Mouse (Mus musculus): ENCODE data around the gene Rab5a. TPM values are rescaled to one million over a fixed set of nuclear protein-coding genes. Genes with fewer than 3 reads are reported as not detected.
A peak's percentile ranks its signal among the peaks of the same experiment; 100 is the strongest.

Rab5a gene
- 1.2 and 2.2 TPM in 2 replicates for polyA plus RNA-seq (2012; rRNA removed)

DNA sequence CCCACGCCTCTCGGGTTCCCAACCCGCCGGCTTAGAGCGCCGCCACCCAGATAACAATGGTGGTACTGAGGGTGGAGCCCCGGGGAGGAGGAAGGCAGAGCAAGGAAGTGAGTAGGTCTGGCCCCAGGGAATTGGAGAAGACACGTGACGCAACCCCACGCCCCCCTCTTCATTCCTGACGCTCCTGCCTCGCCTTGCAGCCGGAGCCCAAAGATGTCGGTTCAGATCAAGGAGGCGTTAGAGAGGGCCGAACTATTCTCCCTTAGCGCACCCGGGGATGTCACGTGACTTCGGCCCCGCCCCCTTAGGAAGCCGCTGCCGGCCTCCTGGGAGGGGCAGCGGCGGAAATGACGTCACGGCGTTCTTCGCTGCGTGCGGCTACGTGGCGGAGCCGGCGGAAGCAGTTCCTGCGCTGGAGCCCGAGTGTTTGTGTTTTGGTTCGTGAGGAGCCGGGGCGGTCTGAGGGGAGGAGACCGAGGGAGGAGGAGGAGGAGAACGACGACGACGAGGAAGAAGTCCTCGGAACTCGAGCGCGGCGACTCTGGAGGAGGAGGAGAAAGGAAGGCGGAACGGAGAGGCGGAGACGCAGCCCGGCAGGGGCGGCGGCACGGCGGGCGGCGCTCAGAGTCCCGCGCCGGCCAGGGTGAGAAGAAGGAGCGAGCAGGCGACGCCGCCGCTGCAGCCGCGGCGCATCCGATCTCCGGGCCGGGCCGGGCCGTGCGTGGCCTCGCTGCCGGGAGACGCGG, at the start of gene Rab5a:
Rab5a (plus strand) TSS at position 377 of the 746 bp plus-strand sequence.
- WGBS = under 1% methylated on average over 82 of the region's 82 CpGs
- TF ChIP-seq POLR2A (IDR thresholded peaks at IDR 0.05; ENCODE audit: low read depth, low read length) (peak; percentile 87), CTCF (IDR thresholded peaks at IDR 0.05; ENCODE audit: extremely low read depth, insufficient read length, insufficient replicate concordance, low read depth, low read length) (no peak)
- peak within 1 kb of the TSS; percentile 99 for H3K27ac ChIP-seq (ENCODE audit: insufficient read depth, low read depth, low read length)
- no peaks in the 10 kb centered on the region for H3K36me3 ChIP-seq (ENCODE audit: control insufficient read depth, insufficient read depth, low read length)
- no peaks in the 10 kb centered on the region for H3K27me3 ChIP-seq (ENCODE audit: control insufficient read depth, insufficient read depth, low read length)
- H3K4me1 ChIP-seq (ENCODE audit: control insufficient read depth, insufficient read depth, insufficient read length, low read length) = peaks cover 5% of the 10 kb centered on the region; the same call in 1 of the 2 replicates
- H3K4me3 ChIP-seq (ENCODE audit: low read depth, low read length) = peak within 1 kb of the TSS; percentile 72

DNA sequence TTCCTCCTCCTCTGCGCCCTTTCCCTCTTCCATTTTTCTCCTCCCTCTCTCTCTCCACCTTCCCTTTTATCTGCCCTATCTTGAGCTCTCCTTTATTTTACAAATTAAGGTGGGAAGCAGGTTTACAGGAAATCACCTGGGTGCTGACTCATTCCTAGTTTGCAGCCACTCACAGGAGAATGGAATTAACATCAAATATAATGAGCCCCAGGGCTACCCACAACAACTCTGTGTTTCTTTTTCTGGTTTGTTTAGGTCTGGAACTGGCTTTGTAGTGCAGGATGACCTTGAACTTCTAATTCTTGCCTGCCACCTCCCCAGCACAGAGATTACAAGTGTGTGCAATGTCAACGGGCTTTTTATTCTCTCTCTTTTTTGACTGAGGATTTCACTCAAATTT, 22.9 kb upstream of the Rab5a start:
- WGBS = 76% methylated on average over 2 of the region's 2 CpGs
- Histone ChIP-seq H3K27me3 (ENCODE audit: control insufficient read depth, insufficient read depth, low read length) (no peaks in the 10 kb centered on the region), H3K4me3 (ENCODE audit: low read depth, low read length) (no peak overlapping the region), H3K36me3 (ENCODE audit: control insufficient read depth, insufficient read depth, low read length) (no peaks in the 10 kb centered on the region), H3K27ac (ENCODE audit: insufficient read depth, low read depth, low read length) (no peak overlapping the region), H3K4me1 (ENCODE audit: control insufficient read depth, insufficient read depth, insufficient read length, low read length) (no peaks in the 10 kb centered on the region)
- TF ChIP-seq POLR2A (IDR thresholded peaks at IDR 0.05; ENCODE audit: low read depth, low read length) (no peak), CTCF (IDR thresholded peaks at IDR 0.05; ENCODE audit: extremely low read depth, insufficient read length, insufficient replicate concordance, low read depth, low read length) (no peak)

DNA sequence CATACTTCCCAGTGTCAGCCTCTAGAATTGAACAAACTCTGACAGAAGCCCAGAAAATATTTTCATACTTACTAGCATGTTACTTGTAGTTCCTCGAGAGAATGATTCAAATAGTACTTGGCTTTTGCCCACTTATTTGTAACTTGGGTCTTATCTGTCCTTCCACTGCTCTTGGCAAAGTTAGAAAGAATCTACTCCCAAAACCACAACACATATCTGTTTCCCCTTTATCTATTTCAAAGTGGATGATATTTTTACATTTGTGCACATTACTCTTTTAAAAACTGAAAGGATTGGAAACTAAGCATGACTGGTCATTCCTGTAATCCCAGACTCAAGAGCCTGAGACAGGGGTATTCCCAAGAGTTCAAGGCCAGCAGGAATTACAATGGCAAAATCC, 22.3 kb upstream of the Rab5a start:
- 62% methylated on average over 1 of the region's 1 CpGs for WGBS
- H3K27ac ChIP-seq (ENCODE audit: insufficient read depth, low read depth, low read length) = no peak overlapping the region
- H3K4me3 ChIP-seq (ENCODE audit: low read depth, low read length) = no peak overlapping the region
- TF ChIP-seq CTCF (IDR thresholded peaks at IDR 0.05; ENCODE audit: extremely low read depth, insufficient read length, insufficient replicate concordance, low read depth, low read length) = no peak
- no peak for TF ChIP-seq POLR2A (IDR thresholded peaks at IDR 0.05; ENCODE audit: low read depth, low read length)
- H3K27me3 ChIP-seq (ENCODE audit: control insufficient read depth, insufficient read depth, low read length) = no peaks in the 10 kb centered on the region
- no peaks in the 10 kb centered on the region for H3K4me1 ChIP-seq (ENCODE audit: control insufficient read depth, insufficient read depth, insufficient read length, low read length)
- no peaks in the 10 kb centered on the region for H3K36me3 ChIP-seq (ENCODE audit: control insufficient read depth, insufficient read depth, low read length)

DNA sequence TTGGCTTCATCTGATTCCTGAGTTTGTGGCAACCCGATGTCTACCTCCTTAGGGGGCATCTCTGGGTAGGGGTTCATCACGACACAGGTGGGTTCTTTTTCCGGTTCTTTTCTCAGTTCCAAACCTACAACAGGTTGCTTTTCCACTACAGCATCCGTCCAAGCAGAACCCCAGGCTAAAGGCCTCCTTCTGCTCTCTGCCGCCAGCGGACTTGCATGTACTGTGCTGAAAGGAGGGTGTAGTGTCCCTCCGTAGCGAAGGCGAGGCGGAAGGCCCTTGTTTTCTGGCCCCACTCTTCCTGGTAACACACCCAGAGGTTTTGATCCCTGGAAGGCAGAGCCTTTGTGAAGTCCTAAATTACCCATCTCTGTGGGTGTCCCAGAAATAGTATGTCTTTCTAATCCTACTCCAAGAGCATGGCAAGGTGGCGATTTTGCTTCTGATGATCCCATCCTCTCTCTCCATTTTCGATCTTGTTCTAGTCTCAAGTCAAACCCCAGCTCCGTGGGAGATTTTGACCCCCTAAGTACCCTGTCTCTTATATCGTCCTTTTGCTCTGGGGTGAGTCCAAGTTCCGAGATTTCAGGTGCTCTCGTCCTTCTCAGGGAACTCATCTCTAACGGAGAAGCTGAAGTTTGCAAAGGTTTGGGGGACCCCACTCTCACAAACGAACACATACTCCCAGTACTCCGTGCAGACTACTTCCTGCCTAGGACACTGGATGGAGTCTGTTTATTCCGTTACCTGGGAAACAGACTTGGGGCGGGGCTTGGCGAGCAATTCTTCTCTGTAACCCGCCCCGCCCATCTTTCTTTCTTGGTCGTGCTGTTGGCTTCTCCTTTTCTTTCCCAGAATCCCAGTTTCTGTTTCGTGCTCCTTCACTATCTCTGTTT, 16.2 kb upstream of the Rab5a start, which contains the start of gene Efhb:
Efhb (minus strand) TSS at position 719 of the 893 bp plus-strand sequence.
- no peaks in the 10 kb centered on the region for H3K4me1 ChIP-seq (ENCODE audit: control insufficient read depth, insufficient read depth, insufficient read length, low read length)
- TF ChIP-seq POLR2A (IDR thresholded peaks at IDR 0.05; ENCODE audit: low read depth, low read length) (no peak), CTCF (IDR thresholded peaks at IDR 0.05; ENCODE audit: extremely low read depth, insufficient read length, insufficient replicate concordance, low read depth, low read length) (no peak)
- H3K27me3 ChIP-seq (ENCODE audit: control insufficient read depth, insufficient read depth, low read length) = no peaks in the 10 kb centered on the region
- no peaks in the 10 kb centered on the region for H3K36me3 ChIP-seq (ENCODE audit: control insufficient read depth, insufficient read depth, low read length)
- H3K4me3 ChIP-seq (ENCODE audit: low read depth, low read length) = peak within 1 kb of the TSS; percentile 59
- H3K27ac ChIP-seq (ENCODE audit: insufficient read depth, low read depth, low read length) = peak within 1 kb of the TSS; percentile 29; the same call in 1 of the 2 replicates
- 24% methylated on average over 26 of the region's 26 CpGs for WGBS

DNA sequence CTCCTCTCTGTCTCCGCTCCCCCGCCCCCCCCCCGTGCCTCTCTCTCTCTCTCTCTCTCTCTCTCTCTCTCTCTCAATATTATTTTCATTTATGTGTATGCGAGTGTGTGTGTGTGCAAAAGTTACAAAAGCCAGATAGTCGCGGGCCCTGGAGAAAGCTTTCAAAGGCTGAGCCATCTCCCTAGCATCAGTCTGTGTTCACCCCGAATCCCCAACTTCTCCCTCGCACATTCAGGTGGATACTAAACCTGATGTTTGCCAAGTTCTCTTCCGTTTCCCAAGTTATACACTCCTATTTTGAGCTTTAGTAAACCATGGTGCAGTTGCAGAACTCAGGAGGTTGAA, 15.6 kb upstream of the Rab5a start:
- Histone ChIP-seq H3K4me3 (ENCODE audit: low read depth, low read length) (peak overlapping the region; percentile 59), H3K36me3 (ENCODE audit: control insufficient read depth, insufficient read depth, low read length) (no peaks in the 10 kb centered on the region), H3K27me3 (ENCODE audit: control insufficient read depth, insufficient read depth, low read length) (no peaks in the 10 kb centered on the region), H3K27ac (ENCODE audit: insufficient read depth, low read depth, low read length) (0 out of 2 replicates have a peak overlapping the region, but pooled peaks have one; percentile 29), H3K4me1 (ENCODE audit: control insufficient read depth, insufficient read depth, insufficient read length, low read length) (no peaks in the 10 kb centered on the region)
- WGBS = 3% methylated on average over 8 of the region's 9 CpGs
- TF ChIP-seq POLR2A (IDR thresholded peaks at IDR 0.05; ENCODE audit: low read depth, low read length) = no peak
- TF ChIP-seq CTCF (IDR thresholded peaks at IDR 0.05; ENCODE audit: extremely low read depth, insufficient read length, insufficient replicate concordance, low read depth, low read length) = no peak

DNA sequence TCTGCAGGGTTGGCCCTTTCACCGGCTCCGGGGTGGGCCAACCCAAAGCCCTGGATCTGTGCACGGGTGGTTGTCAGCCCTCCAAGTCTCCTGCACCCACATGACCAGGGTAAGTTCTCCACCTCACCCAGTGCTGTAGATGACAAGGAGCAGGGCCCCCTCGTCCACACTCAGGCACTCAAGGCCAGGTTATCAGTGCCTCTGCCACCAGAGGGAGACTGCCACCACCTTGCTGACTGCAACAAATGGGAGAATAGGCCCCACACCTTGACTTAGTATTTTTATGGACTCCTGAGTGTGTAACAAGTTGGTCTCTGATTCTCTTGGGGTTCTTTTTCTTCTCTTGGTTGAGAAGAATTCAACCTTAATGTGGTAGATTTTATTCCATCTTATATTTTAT, 13.5 kb upstream of the Rab5a start:
- H3K4me1 ChIP-seq (ENCODE audit: control insufficient read depth, insufficient read depth, insufficient read length, low read length) = no peaks in the 10 kb centered on the region
- no peaks in the 10 kb centered on the region for H3K27me3 ChIP-seq (ENCODE audit: control insufficient read depth, insufficient read depth, low read length)
- TF ChIP-seq POLR2A (IDR thresholded peaks at IDR 0.05; ENCODE audit: low read depth, low read length) = no peak
- peak; percentile 44; the same call in 1 of the 2 replicates for TF ChIP-seq CTCF (IDR thresholded peaks at IDR 0.05; ENCODE audit: extremely low read depth, insufficient read length, insufficient replicate concordance, low read depth, low read length)
- H3K4me3 ChIP-seq (ENCODE audit: low read depth, low read length) = no peak overlapping the region
- 49% methylated on average over 4 of the region's 4 CpGs for WGBS
- H3K27ac ChIP-seq (ENCODE audit: insufficient read depth, low read depth, low read length) = no peak overlapping the region
- H3K36me3 ChIP-seq (ENCODE audit: control insufficient read depth, insufficient read depth, low read length) = no peaks in the 10 kb centered on the region

DNA sequence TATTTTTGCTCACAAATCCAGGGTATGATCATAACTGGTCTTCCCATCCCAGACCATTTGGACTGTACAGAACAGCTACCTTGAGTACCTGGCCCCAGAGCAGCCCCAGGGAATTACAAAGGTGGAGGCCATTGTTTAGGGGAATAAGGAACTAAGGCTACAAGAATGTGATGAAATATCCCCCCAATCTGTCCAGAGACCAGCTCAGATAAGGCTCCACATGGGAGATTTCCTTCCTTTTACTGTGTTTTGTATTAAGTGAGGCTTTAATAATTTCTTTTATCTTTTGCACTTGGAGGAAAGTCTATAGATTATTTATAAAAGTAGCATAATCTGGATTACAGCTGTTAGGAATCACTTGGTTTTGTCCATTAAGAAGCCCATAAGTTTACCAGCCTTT, 10.3 kb upstream of the Rab5a start:
- H3K36me3 ChIP-seq (ENCODE audit: control insufficient read depth, insufficient read depth, low read length) = no peaks in the 10 kb centered on the region
- H3K27me3 ChIP-seq (ENCODE audit: control insufficient read depth, insufficient read depth, low read length) = no peaks in the 10 kb centered on the region
- H3K27ac ChIP-seq (ENCODE audit: insufficient read depth, low read depth, low read length) = no peak overlapping the region
- no peak overlapping the region for H3K4me3 ChIP-seq (ENCODE audit: low read depth, low read length)
- TF ChIP-seq POLR2A (IDR thresholded peaks at IDR 0.05; ENCODE audit: low read depth, low read length) (no peak), CTCF (IDR thresholded peaks at IDR 0.05; ENCODE audit: extremely low read depth, insufficient read length, insufficient replicate concordance, low read depth, low read length) (no peak)
- H3K4me1 ChIP-seq (ENCODE audit: control insufficient read depth, insufficient read depth, insufficient read length, low read length) = no peaks in the 10 kb centered on the region
